Mouse (Mus musculus) MEL (cell line): ENCODE measurements around the gene Ntrk3.

Source experiments
- CHD1 ChIP-seq: IDR thresholded peaks from 2 replicates; pipeline ENCODE4 v1.6.1; 2012; ENCODE audit warnings: low read depth, mild to moderate bottlenecking, inconsistent platforms, low read length, improper control_type of control experiment
- CHD2 ChIP-seq: IDR thresholded peaks from 2 replicates; pipeline ENCODE4 v1.6.1; 2011; ENCODE audit warnings: low read length, improper control_type of control experiment
- CTCF ChIP-seq, 3 experiments: IDR thresholded peaks in 2 of 3; conservative IDR thresholded peaks in 1 of 3; 2 replicates each; pipeline ENCODE4 v1.5.1; 2011 to 2012; ENCODE audit warnings: low read length in 3 of 3, low read depth in 2 of 3, mild to moderate bottlenecking in 2 of 3, improper control_type of control experiment in 1 of 3, inconsistent platforms in 1 of 3, mixed read lengths in 1 of 3, moderate library complexity in 1 of 3; ENCODE audit not compliant: control insufficient read depth in 1 of 3, insufficient read depth in 1 of 3, poor library complexity in 1 of 3, severe bottlenecking in 1 of 3
- GATA1 ChIP-seq: IDR thresholded peaks from 2 replicates; pipeline ENCODE4 v1.6.1; 2011; ENCODE audit warnings: low read depth, low read length, improper control_type of control experiment
- MAFK ChIP-seq: IDR thresholded peaks from 2 replicates; pipeline ENCODE4 v1.6.1; 2011; ENCODE audit warnings: low read depth, mild to moderate bottlenecking, low read length, improper control_type of control experiment, borderline replicate concordance
- MAX ChIP-seq: IDR thresholded peaks from 2 replicates; pipeline ENCODE4 v1.6.1; 2011; ENCODE audit warnings: low read length, improper control_type of control experiment
- MAZ ChIP-seq: IDR thresholded peaks from 2 replicates; pipeline ENCODE4 v1.6.1; 2012; ENCODE audit warnings: low read depth, mild to moderate bottlenecking, inconsistent platforms, low read length, improper control_type of control experiment
- MYB ChIP-seq: IDR thresholded peaks from 2 replicates; pipeline ENCODE4 v1.6.1; 2011; ENCODE audit warnings: mild to moderate bottlenecking, low read depth, low read length, improper control_type of control experiment
- MYC ChIP-seq: IDR thresholded peaks from 2 replicates; pipeline ENCODE4 v1.6.1; 2011; ENCODE audit warnings: low read depth, mild to moderate bottlenecking, low read length, improper control_type of control experiment, moderate library complexity
- NRF1 ChIP-seq: IDR thresholded peaks from 2 replicates; pipeline ENCODE4 v1.6.1; 2014; ENCODE audit warnings: low read depth, mild to moderate bottlenecking, inconsistent platforms, low read length, improper control_type of control experiment, moderate library complexity; ENCODE audit not compliant: poor library complexity, insufficient read depth, severe bottlenecking
- POLR2AphosphoS2 ChIP-seq: IDR thresholded peaks from 2 replicates; pipeline ENCODE4 v1.6.1; 2011; ENCODE audit warnings: low read length, improper control_type of control experiment
- RAD21 ChIP-seq: IDR thresholded peaks from 2 replicates; pipeline ENCODE4 v1.6.1; 2011; ENCODE audit warnings: mild to moderate bottlenecking, low read depth, low read length, improper control_type of control experiment
- UBTF ChIP-seq: IDR thresholded peaks from 2 replicates; pipeline ENCODE4 v1.6.1; 2012; ENCODE audit warnings: low read depth, mild to moderate bottlenecking, inconsistent platforms, low read length, improper control_type of control experiment, moderate library complexity, borderline replicate concordance; ENCODE audit not compliant: insufficient read depth
- ZKSCAN1 ChIP-seq: IDR thresholded peaks from 2 replicates; pipeline ENCODE4 v1.6.1; 2012; ENCODE audit warnings: low read depth, mild to moderate bottlenecking, inconsistent platforms, low read length, improper control_type of control experiment, moderate library complexity

DNA sequence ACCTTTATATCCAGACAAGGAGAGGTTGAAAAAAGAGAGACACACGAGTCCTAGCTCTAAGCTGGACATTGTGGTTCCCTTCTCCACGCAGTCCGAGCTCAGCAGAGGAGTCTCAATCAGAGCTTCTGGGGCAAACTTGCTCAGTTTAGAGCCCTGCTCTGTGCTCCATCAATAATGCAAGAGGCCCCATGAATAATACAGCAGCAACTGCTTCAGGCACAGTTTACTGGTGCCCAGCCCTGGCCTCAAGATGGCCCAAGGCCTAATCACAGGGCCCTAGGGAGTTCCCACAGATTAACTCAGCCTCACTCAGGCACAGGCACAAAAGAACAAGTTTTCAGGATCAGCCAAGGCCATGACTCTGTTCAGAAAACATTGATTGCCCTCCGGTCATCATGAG is 266.1 kb downstream of the Ntrk3 start:
- TF ChIP-seq MAX: no peak
- TF ChIP-seq MYC: no peak
- no peak for TF ChIP-seq ZKSCAN1
- no peak for TF ChIP-seq CTCF (IDR thresholded peaks at IDR 0.05 in 2 of 3, conservative IDR thresholded peaks at IDR 0.05 in 1 of 3; ENCODE audit: control insufficient read depth in 1 of 3, insufficient read depth in 1 of 3, low read depth in 2 of 3, low read length in 3 of 3, poor library complexity in 1 of 3, severe bottlenecking in 1 of 3)
- no peak for TF ChIP-seq POLR2AphosphoS2
- no peak for TF ChIP-seq NRF1
- TF ChIP-seq MYB: no peak
- TF ChIP-seq MAFK: no peak
- no peak for TF ChIP-seq CHD2
- TF ChIP-seq UBTF: no peak
- no peak for TF ChIP-seq MAZ
- no peak for TF ChIP-seq RAD21
- TF ChIP-seq GATA1: no peak
- no peak for TF ChIP-seq CHD1
